22 mouse cellular contexts compared by ENCODE assay signal in genomic region chr1:156192853-156193252, GRCm38 (mm10). TPM values are rescaled to one million over a fixed set of nuclear protein-coding genes. Genes with fewer than 3 reads are reported as not detected.
DNase-seq lines count a peak whose midpoint lies in the region; ATAC-seq and TF ChIP-seq lines count a peak whose summit lies in the region.
"Had no signal": no experiment of that assay in that cellular context is flagged by ENCODE, and none has a peak within 500 bp of the region (broad histone marks: within the 10 kb centered on the region; RNA-seq: fewer than 3 reads in every experiment).

No protein-coding gene starts in this region.

- H3K4me1 ChIP-seq in forebrain, embryonic 11.5 days (replicated peaks; ENCODE audit: control insufficient read depth, insufficient read depth, low read length), result peaks cover 4% of the 10 kb centered on the region; the same call in 1 of the 2 replicates
- H3K4me1 ChIP-seq in forebrain, embryonic 10.5 days, result peaks cover 26% of the 10 kb centered on the region
- H3K4me1 ChIP-seq in lung, embryonic 14.5 days (ENCODE audit: insufficient read depth), result peaks cover 8% of the 10 kb centered on the region; the same call in 1 of the 2 replicates
- peaks cover 15% of the 10 kb centered on the region for H3K4me1 ChIP-seq in forebrain, embryonic 15.5 days
- peaks cover 6% of the 10 kb centered on the region for H3K4me1 ChIP-seq in midbrain, embryonic 15.5 days
- H3K4me1 ChIP-seq: intestine, embryonic 15.5 days had no signal

- WGBS in forebrain, embryonic 11.5 days, result 33% methylated on average over 7 of the region's 7 CpGs
- WGBS in forebrain, embryonic 10.5 days, result 47% methylated on average over 7 of the region's 7 CpGs
- 46% methylated on average over 7 of the region's 7 CpGs for WGBS in lung, embryonic 14.5 days
- WGBS in forebrain, embryonic 15.5 days, result 10% methylated on average over 7 of the region's 7 CpGs
- 15% methylated on average over 7 of the region's 7 CpGs for WGBS in midbrain, embryonic 15.5 days

- H3K4me2 ChIP-seq in forebrain, embryonic 11.5 days (ENCODE audit: low read depth, low read length, severe bottlenecking), result no peak overlapping the region
- H3K4me2 ChIP-seq in lung, embryonic 14.5 days, result no peak overlapping the region
- H3K4me2 ChIP-seq in forebrain, embryonic 15.5 days (replicated peaks), result no peak overlapping the region
- no peak overlapping the region for H3K4me2 ChIP-seq in midbrain, embryonic 15.5 days
- H3K4me2 ChIP-seq: heart, embryonic 11.5 days; intestine, embryonic 15.5 days had no signal

- H3K36me3 ChIP-seq in forebrain, embryonic 11.5 days (ENCODE audit: control insufficient read depth, insufficient read depth, low read length), result no peaks in the 10 kb centered on the region
- H3K36me3 ChIP-seq in forebrain, embryonic 10.5 days (replicated peaks), result no peaks in the 10 kb centered on the region
- no peaks in the 10 kb centered on the region for H3K36me3 ChIP-seq in lung, embryonic 14.5 days (ENCODE audit: insufficient read depth)
- H3K36me3 ChIP-seq in forebrain, embryonic 15.5 days, result no peaks in the 10 kb centered on the region
- H3K36me3 ChIP-seq in midbrain, embryonic 15.5 days (replicated peaks), result no peaks in the 10 kb centered on the region
- H3K36me3 ChIP-seq: intestine, embryonic 15.5 days had no signal

- no peaks in the 10 kb centered on the region for H3K27me3 ChIP-seq in forebrain, embryonic 11.5 days (ENCODE audit: control insufficient read depth, insufficient read depth, low read length)
- H3K27me3 ChIP-seq in forebrain, embryonic 10.5 days (ENCODE audit: poor library complexity, severe bottlenecking), result no peaks in the 10 kb centered on the region; the same call in 1 of the 2 replicates
- no peaks in the 10 kb centered on the region for H3K27me3 ChIP-seq in lung, embryonic 14.5 days (ENCODE audit: insufficient read depth, low read length)
- no peaks in the 10 kb centered on the region for H3K27me3 ChIP-seq in forebrain, embryonic 15.5 days
- H3K27me3 ChIP-seq in midbrain, embryonic 15.5 days (replicated peaks), result no peaks in the 10 kb centered on the region
- H3K27me3 ChIP-seq: intestine, embryonic 15.5 days had no signal

- TF ChIP-seq CTCF in lung, embryonic 14.5 days (IDR thresholded peaks at IDR 0.05; ENCODE audit: low read depth), result no peak

- no peak overlapping the region for H3K4me3 ChIP-seq in forebrain, embryonic 11.5 days (ENCODE audit: low read depth, low read length)
- no peak overlapping the region for H3K4me3 ChIP-seq in forebrain, embryonic 10.5 days
- H3K4me3 ChIP-seq in lung, embryonic 14.5 days (ENCODE audit: low read depth, low read length), result no peak overlapping the region
- H3K4me3 ChIP-seq in forebrain, embryonic 15.5 days, result no peak overlapping the region
- no peak overlapping the region for H3K4me3 ChIP-seq in midbrain, embryonic 15.5 days
- H3K4me3 ChIP-seq: intestine, embryonic 15.5 days; left cerebral cortex, adult 2 months had no signal

- no peaks in the 10 kb centered on the region for H3K9me3 ChIP-seq in forebrain, embryonic 11.5 days (ENCODE audit: control insufficient read depth, low read length)
- H3K9me3 ChIP-seq in forebrain, embryonic 10.5 days, result no peaks in the 10 kb centered on the region
- no peaks in the 10 kb centered on the region for H3K9me3 ChIP-seq in lung, embryonic 14.5 days (ENCODE audit: low read depth, low read length)
- no peaks in the 10 kb centered on the region for H3K9me3 ChIP-seq in forebrain, embryonic 15.5 days
- no peaks in the 10 kb centered on the region for H3K9me3 ChIP-seq in midbrain, embryonic 15.5 days
- H3K9me3 ChIP-seq: intestine, embryonic 15.5 days had no signal

- ATAC-seq in forebrain, embryonic 11.5 days (replicated peaks; ENCODE audit: low FRiP score), result peak; percentile 73; the same call in 1 of the 2 replicates
- peak; percentile 16; the same call in 1 of the 2 replicates for ATAC-seq in lung, embryonic 14.5 days (ENCODE audit: insufficient read depth)
- ATAC-seq in forebrain, embryonic 15.5 days (replicated peaks), result peak; percentile 53; the same call in 1 of the 2 replicates
- peak; percentile 73 for ATAC-seq in midbrain, embryonic 15.5 days (replicated peaks)
- ATAC-seq: intestine, embryonic 15.5 days had no signal

- no peak overlapping the region for H3K9ac ChIP-seq in forebrain, embryonic 11.5 days (ENCODE audit: low read length)
- H3K9ac ChIP-seq in lung, embryonic 14.5 days, result no peak overlapping the region
- no peak overlapping the region for H3K9ac ChIP-seq in forebrain, embryonic 15.5 days (replicated peaks)
- H3K9ac ChIP-seq in midbrain, embryonic 15.5 days, result no peak overlapping the region
- H3K9ac ChIP-seq: intestine, embryonic 15.5 days had no signal

- H3K27ac ChIP-seq in forebrain, embryonic 11.5 days (ENCODE audit: low read depth, low read length), result no peak overlapping the region
- no peak overlapping the region for H3K27ac ChIP-seq in forebrain, embryonic 10.5 days
- no peak overlapping the region for H3K27ac ChIP-seq in lung, embryonic 14.5 days (ENCODE audit: low read depth)
- H3K27ac ChIP-seq in forebrain, embryonic 15.5 days (replicated peaks), result no peak overlapping the region
- no peak overlapping the region for H3K27ac ChIP-seq in midbrain, embryonic 15.5 days
- H3K27ac ChIP-seq: intestine, embryonic 15.5 days; left cerebral cortex, adult 2 months; stomach, postnatal 0 days had no signal

- no peak for DNase-seq in forebrain, embryonic 11.5 days (ENCODE audit: low spot score)
- no peak for DNase-seq in forebrain, embryonic 10.5 days (ENCODE audit: extremely low spot score, low spot score)
- peak; percentile 46 for DNase-seq in lung, embryonic 14.5 days
- DNase-seq in lung, postnatal 14 days, result no peak
- DNase-seq in ovary, postnatal 36 days (ENCODE audit: low spot score), result no peak
- no peak for DNase-seq in right cerebral cortex, postnatal 14 days
- DNase-seq: adrenal gland, postnatal 10 days; cerebellum, adult 8-10 months; cerebellum, postnatal 36 days; embryo, embryonic 11 days; gastrocnemius, postnatal 10 days; heart, adult 11 months; kidney, adult 8-10 months; kidney, postnatal 10 days; left cerebral cortex, postnatal 4 days; thymus, adult 2 months had no signal

RNA-seq across cellular contexts. Expression of gene Fam163a, which starts 12.0 kb away (rescaled TPM):
- polyA plus RNA-seq in forebrain, embryonic 11.5 days (2014; fragmentation: Nextera tagmentation; extraction: Ambion mirVana), result 2.6 and 3.2 TPM in 2 replicates
- polyA plus RNA-seq in forebrain, embryonic 10.5 days (2016; fragmentation: Nextera tagmentation; extraction: Ambion mirVana), result 2.6 and 3.0 TPM in 2 replicates
- 1.0 and 1.2 TPM in 2 replicates for polyA plus RNA-seq in lung, embryonic 14.5 days (2014; fragmentation: Nextera tagmentation; extraction: Ambion mirVana)
- polyA plus RNA-seq in forebrain, embryonic 15.5 days (2015; fragmentation: Nextera tagmentation; extraction: Ambion mirVana), result 2.4 and 3.0 TPM in 2 replicates
- 6.5 and 7.5 TPM in 2 replicates for polyA plus RNA-seq in midbrain, embryonic 15.5 days (2015; fragmentation: Nextera tagmentation; extraction: Ambion mirVana)

Comparison
In these comparisons a context has a peak if more than half of its experiments do, and no peak if none do; other contexts are left out.
1. ATAC-seq: peak in every context shown above with its lines; median percentile 73 in forebrain, embryonic 11.5 days; 73 in midbrain, embryonic 15.5 days; 53 in forebrain, embryonic 15.5 days; 16 in lung, embryonic 14.5 days.